Mouse (Mus musculus) limb, embryonic 12.5 days (tissue): ENCODE measurements at regions not wholly inside any gene's neighbourhood (a gene's known extent, or its start where the extent isn't known, plus 50 kb on each side); places are given as distances from the start of the nearest gene placed in this dataset.

ENCODE experiments used
- ATAC-seq: fragments of 200-750 bp; cut with Nextera tagmentation; 2 replicates; pipeline ENCODE4 v1.8.0; 2017; ENCODE audit warnings: low read depth, moderate TSS enrichment; ENCODE audit not compliant: insufficient number of reproducible peaks, insufficient read depth, low FRiP score, low TSS enrichment
- H3K27ac ChIP-seq: fragments of 300-500 bp; sonication (generic); 2 replicates; pipeline ENCODE4 v1.5.1; 2016; ENCODE audit warnings: mild to moderate bottlenecking, moderate library complexity
- H3K27me3 ChIP-seq: fragments of 300-500 bp; sonication (generic); 2 replicates; pipeline ENCODE4 v1.6.1; 2016; ENCODE audit warnings: mild to moderate bottlenecking, moderate library complexity
- H3K36me3 ChIP-seq: fragments of 300-500 bp; sonication (generic); 2 replicates; pipeline ENCODE4 v1.6.1; 2016; ENCODE audit warnings: mild to moderate bottlenecking, moderate library complexity
- H3K4me1 ChIP-seq: fragments of 300-500 bp; sonication (generic); replicated peaks from 2 replicates; pipeline ENCODE4 v1.6.1; 2016
- H3K4me2 ChIP-seq: fragments of 300-500 bp; sonication (generic); 2 replicates; pipeline ENCODE4 v1.6.1; 2016; ENCODE audit warnings: mild to moderate bottlenecking, moderate library complexity
- H3K4me3 ChIP-seq: fragments of 300-500 bp; sonication (generic); replicated peaks from 2 replicates; pipeline ENCODE4 v1.5.1; 2016; ENCODE audit warnings: mild to moderate bottlenecking
- H3K9ac ChIP-seq: fragments of 300-500 bp; sonication (generic); replicated peaks from 2 replicates; pipeline ENCODE4 v1.6.1; 2016; ENCODE audit warnings: mild to moderate bottlenecking, moderate library complexity
- H3K9me3 ChIP-seq: fragments of 300-500 bp; sonication (generic); 2 replicates; pipeline ENCODE4 v1.6.1; 2016; ENCODE audit warnings: mild to moderate bottlenecking, moderate library complexity
- WGBS: fragments of 180-500 bp; shearing (Covaris S2); methylation state at CpG from one replicate; pipeline ENCODE4 v1.1.7; 2016; 5-methylcytosine and 5-hydroxymethylcytosine counted together

DNA sequence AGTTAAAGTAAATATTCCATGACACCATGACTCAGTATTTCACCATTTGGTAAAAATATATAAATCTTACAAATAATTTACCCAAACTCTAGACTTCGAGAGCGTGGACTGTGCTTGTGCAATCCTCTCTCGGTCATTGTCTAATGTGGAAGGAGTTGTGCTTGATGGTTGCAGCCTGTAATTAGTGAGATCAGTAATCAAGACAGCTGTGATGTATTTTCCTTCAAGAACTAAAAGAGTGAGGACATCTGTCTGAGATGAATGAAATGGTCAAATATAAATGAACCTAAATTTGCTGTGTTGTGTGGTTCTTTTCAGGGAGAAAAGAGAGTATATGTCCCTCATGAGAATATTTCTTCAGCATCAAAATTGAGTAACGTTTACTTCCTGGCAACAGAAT lies 338.3 kb upstream of the Tmem161b start:
- Histone ChIP-seq H3K4me2 (no peak overlapping the region), H3K4me1 (no peaks in the 10 kb centered on the region), H3K4me3 (no peak overlapping the region), H3K27ac (no peak overlapping the region), H3K36me3 (no peaks in the 10 kb centered on the region), H3K9ac (no peak overlapping the region), H3K27me3 (no peaks in the 10 kb centered on the region), H3K9me3 (no peaks in the 10 kb centered on the region)
- WGBS: 75% methylated on average over 4 of the region's 4 CpGs
- no peak for ATAC-seq

GRCm38 (mm10) chr13:83884226-83884625 lies 337.9 kb upstream of the Tmem161b start:
- Histone ChIP-seq H3K4me1 (no peaks in the 10 kb centered on the region), H3K4me3 (no peak overlapping the region), H3K36me3 (no peaks in the 10 kb centered on the region), H3K27me3 (no peaks in the 10 kb centered on the region), H3K9me3 (no peaks in the 10 kb centered on the region), H3K4me2 (no peak overlapping the region), H3K9ac (no peak overlapping the region), H3K27ac (no peak overlapping the region)
- no peak for ATAC-seq
- 93% methylated on average over 4 of the region's 4 CpGs for WGBS

DNA sequence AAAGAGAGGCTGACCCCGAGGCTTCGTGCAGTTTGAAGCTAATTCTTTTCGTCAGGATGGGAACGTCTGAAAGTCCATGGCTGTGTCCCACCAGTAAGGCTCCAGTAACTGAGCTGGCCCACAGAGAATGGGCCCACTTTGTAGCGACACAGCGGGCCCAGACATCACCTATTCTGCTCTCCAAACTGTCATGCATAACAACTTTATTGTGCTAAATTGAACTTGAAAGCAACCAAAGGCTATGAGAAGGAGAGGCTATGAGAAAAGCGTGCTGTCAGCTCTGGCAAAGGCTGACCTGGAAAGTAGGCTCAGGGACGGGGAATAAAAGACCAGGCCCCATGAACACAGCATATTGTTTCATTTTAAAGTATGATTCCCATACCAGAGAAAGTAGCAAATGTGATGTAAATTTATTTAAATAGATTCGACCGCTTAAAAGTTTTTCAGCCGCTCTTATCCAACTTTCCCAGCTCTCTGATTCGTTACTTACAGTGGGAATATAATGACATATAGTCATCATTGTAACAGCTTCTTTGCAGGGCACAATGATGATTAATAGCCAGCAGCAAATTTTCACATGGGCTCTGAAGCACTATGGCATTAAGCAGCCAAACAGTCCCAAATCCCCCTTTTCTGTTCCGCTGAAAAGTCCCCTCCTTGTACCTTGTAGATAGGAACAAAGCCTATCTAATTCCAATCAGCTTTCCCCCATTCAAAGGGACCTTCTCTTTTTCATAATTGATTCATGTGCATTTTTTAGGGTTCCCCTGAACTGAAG lies 337.1 kb upstream of the Tmem161b start:
- H3K27ac ChIP-seq: no peak overlapping the region
- H3K27me3 ChIP-seq: no peaks in the 10 kb centered on the region
- H3K9ac ChIP-seq: no peak overlapping the region
- no peak overlapping the region for H3K4me2 ChIP-seq
- no peaks in the 10 kb centered on the region for H3K9me3 ChIP-seq
- no peaks in the 10 kb centered on the region for H3K4me1 ChIP-seq
- no peaks in the 10 kb centered on the region for H3K36me3 ChIP-seq
- no peak for ATAC-seq
- no peak overlapping the region for H3K4me3 ChIP-seq
- 70% methylated on average over 13 of the region's 13 CpGs for WGBS

DNA sequence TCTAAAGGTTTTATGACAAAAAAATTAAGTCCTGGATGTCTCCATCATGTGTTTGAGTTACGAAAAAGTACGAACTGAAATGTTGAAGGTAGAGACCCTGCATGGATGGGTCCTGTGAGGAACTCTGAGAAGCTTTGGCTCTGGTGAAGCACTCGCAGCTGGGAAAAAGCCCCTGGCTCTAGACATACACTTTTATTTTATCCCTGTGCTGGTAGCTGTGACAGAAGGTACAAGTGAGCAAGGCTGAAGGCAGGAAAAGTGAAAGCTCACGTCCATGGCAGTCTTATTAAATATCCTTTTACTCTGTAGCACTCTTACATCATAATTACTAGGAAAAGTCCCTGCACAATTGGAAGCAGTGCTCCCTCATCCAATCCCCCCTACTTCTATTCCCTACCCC lies 336.4 kb upstream of the Tmem161b start:
- H3K9ac ChIP-seq: no peak overlapping the region
- no peak overlapping the region for H3K4me3 ChIP-seq
- H3K36me3 ChIP-seq: no peaks in the 10 kb centered on the region
- no peak for ATAC-seq
- no peaks in the 10 kb centered on the region for H3K9me3 ChIP-seq
- H3K27ac ChIP-seq: no peak overlapping the region
- no peaks in the 10 kb centered on the region for H3K4me1 ChIP-seq
- H3K4me2 ChIP-seq: no peak overlapping the region
- WGBS: 70% methylated on average over 4 of the region's 4 CpGs
- no peaks in the 10 kb centered on the region for H3K27me3 ChIP-seq

- 0 out of 2 replicates have a peak, but pooled peaks cover 3% of the 10 kb centered on the region for H3K9me3 ChIP-seq
- no peaks in the 10 kb centered on the region for H3K4me1 ChIP-seq
- no peaks in the 10 kb centered on the region for H3K27me3 ChIP-seq
- no peak overlapping the region for H3K9ac ChIP-seq
- no peak overlapping the region for H3K27ac ChIP-seq
- no peak overlapping the region for H3K4me3 ChIP-seq
- no peak overlapping the region for H3K4me2 ChIP-seq
- ATAC-seq: no peak
- WGBS: 34% methylated on average over 2 of the region's 2 CpGs
- no peaks in the 10 kb centered on the region for H3K36me3 ChIP-seq
These were observed 307.4 kb upstream of the Tmem161b start for GRCm38 (mm10) chr13:83914697-83915096.

DNA sequence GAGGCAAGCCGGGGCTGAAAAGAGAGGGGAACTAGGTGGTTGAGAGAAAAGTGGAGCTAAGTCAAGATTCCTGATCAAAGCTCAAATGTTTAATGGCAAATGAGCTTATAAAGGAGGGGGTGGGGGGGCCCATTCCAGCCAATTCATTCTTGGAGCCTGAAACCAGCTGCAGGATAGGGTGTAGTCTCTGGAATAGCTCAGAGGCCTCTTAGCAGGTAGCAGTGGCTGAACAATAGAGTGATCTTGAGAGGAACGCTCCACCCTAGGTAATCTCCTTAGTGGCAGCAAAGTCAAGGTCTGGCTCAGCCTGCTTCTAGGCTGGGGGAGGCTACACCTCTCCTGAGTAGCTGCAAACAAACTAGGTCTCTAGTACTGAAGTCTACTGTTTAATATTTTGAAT lies 289.3 kb upstream of the Tmem161b start:
- 89% methylated on average over 2 of the region's 2 CpGs for WGBS
- H3K27ac ChIP-seq: no peak overlapping the region
- H3K27me3 ChIP-seq: no peaks in the 10 kb centered on the region
- H3K9ac ChIP-seq: no peak overlapping the region
- no peaks in the 10 kb centered on the region for H3K36me3 ChIP-seq
- no peak for ATAC-seq
- H3K4me1 ChIP-seq: no peaks in the 10 kb centered on the region
- H3K4me3 ChIP-seq: no peak overlapping the region
- no peak overlapping the region for H3K4me2 ChIP-seq
- 0 out of 2 replicates have a peak, but pooled peaks cover 5% of the 10 kb centered on the region for H3K9me3 ChIP-seq

GRCm38 (mm10) chr13:83946495-83946894 lies 275.6 kb upstream of the Tmem161b start:
- H3K4me3 ChIP-seq: no peak overlapping the region
- H3K36me3 ChIP-seq: no peaks in the 10 kb centered on the region
- H3K9me3 ChIP-seq: no peaks in the 10 kb centered on the region
- H3K27ac ChIP-seq: no peak overlapping the region
- H3K27me3 ChIP-seq: no peaks in the 10 kb centered on the region
- no peaks in the 10 kb centered on the region for H3K4me1 ChIP-seq
- WGBS: 84% methylated on average over 4 of the region's 4 CpGs
- H3K9ac ChIP-seq: no peak overlapping the region
- ATAC-seq: no peak
- no peak overlapping the region for H3K4me2 ChIP-seq

DNA sequence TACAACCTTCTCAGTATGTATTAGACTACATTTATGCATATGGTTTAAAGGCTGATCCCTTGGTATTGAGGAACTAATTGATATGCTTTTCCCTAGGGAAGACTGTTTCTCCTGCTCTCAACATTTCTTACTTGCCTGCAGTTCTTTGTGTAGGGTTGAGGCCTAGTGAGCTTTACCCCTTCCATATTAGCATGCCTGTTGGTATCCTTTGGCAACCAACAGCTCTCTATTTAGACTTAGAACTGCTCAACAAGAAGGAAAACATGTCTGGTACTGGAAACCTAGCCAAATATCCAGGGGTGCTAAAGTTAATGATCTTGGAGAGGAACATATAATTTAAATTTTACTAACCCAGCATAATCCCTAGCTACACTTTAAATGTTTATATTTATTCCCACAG lies 270.9 kb upstream of the Tmem161b start:
- H3K27ac ChIP-seq: no peak overlapping the region

GRCm38 (mm10) chr13:83951808-83952207 lies 270.3 kb upstream of the Tmem161b start:
- 88% methylated on average over 3 of the region's 3 CpGs for WGBS
- no peak for ATAC-seq
- Histone ChIP-seq H3K4me2 (no peak overlapping the region), H3K4me3 (no peak overlapping the region), H3K4me1 (no peaks in the 10 kb centered on the region), H3K27ac (no peak overlapping the region), H3K27me3 (no peaks in the 10 kb centered on the region), H3K36me3 (no peaks in the 10 kb centered on the region), H3K9me3 (no peaks in the 10 kb centered on the region), H3K9ac (no peak overlapping the region)

More for the DNA sequence above, 270.9 kb upstream of the Tmem161b start:
- ATAC-seq: no peak
- no peaks in the 10 kb centered on the region for H3K9me3 ChIP-seq
- H3K4me3 ChIP-seq: no peak overlapping the region
- H3K4me1 ChIP-seq: no peaks in the 10 kb centered on the region
- H3K27me3 ChIP-seq: no peaks in the 10 kb centered on the region
- H3K36me3 ChIP-seq: no peaks in the 10 kb centered on the region
- no peak overlapping the region for H3K9ac ChIP-seq
- H3K4me2 ChIP-seq: no peak overlapping the region

DNA sequence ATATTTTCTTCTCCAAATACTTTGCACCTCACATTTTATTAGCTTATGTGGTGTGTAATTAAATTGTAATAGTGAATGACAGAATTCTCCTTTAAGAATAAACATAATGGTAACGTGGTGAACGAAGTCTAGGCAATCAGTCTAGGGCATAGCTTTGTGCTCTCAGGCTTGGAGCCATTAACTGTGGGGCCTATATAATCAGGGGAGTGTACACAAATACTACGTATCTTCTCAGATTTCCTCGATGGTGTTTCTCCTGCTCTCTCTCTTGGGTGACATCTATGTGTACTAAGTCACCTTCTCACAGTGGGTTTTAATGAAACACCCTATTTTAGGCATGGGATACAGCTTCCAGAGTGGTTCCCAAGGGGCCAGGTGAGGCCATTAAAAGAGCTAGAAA lies 269.7 kb upstream of the Tmem161b start:
- 56% methylated on average over 4 of the region's 4 CpGs for WGBS

GRCm38 (mm10) chr13:83952862-83953261 lies 269.2 kb upstream of the Tmem161b start:
- no peak overlapping the region for H3K27ac ChIP-seq
- ATAC-seq: no peak
- 35% methylated on average over 4 of the region's 4 CpGs for WGBS
- H3K4me1 ChIP-seq: no peaks in the 10 kb centered on the region
- H3K36me3 ChIP-seq: no peaks in the 10 kb centered on the region
- no peaks in the 10 kb centered on the region for H3K9me3 ChIP-seq
- H3K9ac ChIP-seq: no peak overlapping the region
- no peak overlapping the region for H3K4me2 ChIP-seq
- H3K27me3 ChIP-seq: no peaks in the 10 kb centered on the region
- H3K4me3 ChIP-seq: no peak overlapping the region

More for the DNA sequence above, 269.7 kb upstream of the Tmem161b start:
- Histone ChIP-seq H3K9me3 (no peaks in the 10 kb centered on the region), H3K4me2 (no peak overlapping the region), H3K4me3 (no peak overlapping the region), H3K9ac (no peak overlapping the region), H3K36me3 (no peaks in the 10 kb centered on the region), H3K27ac (no peak overlapping the region), H3K4me1 (no peaks in the 10 kb centered on the region), H3K27me3 (no peaks in the 10 kb centered on the region)
- ATAC-seq: no peak

DNA sequence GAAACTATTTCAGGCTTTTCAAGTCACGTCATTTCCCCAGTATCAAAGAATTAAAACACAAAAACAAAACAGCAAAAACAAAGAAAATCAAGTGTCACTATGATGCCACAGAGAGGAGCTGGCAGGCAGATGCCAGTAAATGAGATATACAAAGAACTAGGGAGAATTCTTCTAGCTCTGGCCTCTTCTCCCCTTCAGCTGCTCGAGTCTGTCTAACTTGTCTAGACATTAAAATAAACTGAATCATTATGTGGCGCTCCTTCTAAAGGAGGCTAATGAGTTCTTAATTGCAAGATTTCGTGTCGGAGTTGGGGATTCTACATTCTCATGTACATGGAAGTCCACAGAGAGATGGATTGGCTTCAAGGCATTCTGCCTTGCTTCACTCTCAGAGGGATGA lies 266.4 kb upstream of the Tmem161b start:
- no peak for ATAC-seq
- Histone ChIP-seq H3K27me3 (no peaks in the 10 kb centered on the region), H3K4me3 (no peak overlapping the region), H3K36me3 (no peaks in the 10 kb centered on the region), H3K4me1 (no peaks in the 10 kb centered on the region), H3K27ac (no peak overlapping the region), H3K9me3 (0 out of 2 replicates have a peak, but pooled peaks cover 4% of the 10 kb centered on the region), H3K4me2 (no peak overlapping the region), H3K9ac (no peak overlapping the region)
- 74% methylated on average over 5 of the region's 5 CpGs for WGBS
